Mouse (Mus musculus) 3134 (cell line): ENCODE results near the gene Trim65.
"Not testable (repeated sequence)": the region's sequence is repeated elsewhere in the genome, so short reads cannot be mapped to it uniquely, and the experiment has no call there.

Source experiments
- DNase-seq: peaks from one replicate; pipeline ENCODE4 v3.0.0-alpha.2; 2011; ENCODE audit warnings: low spot score; ENCODE audit not compliant: insufficient read length; ENCODE audit errors: extremely low read depth

The Trim65 gene

GRCm38 (mm10) chr11:116142211-116142991, 11.5 kb upstream of the Trim65 start:
- DNase-seq, result peak; percentile 65

- peak; percentile 85 for DNase-seq
Measured at GRCm38 (mm10) chr11:116138468-116139138, 7.7 kb upstream of the Trim65 start, which contains the start of gene Mrpl38. Gene Mrpl38 (minus strand): TSS chr11:116138868.

- no peak for DNase-seq
Measured at GRCm38 (mm10) chr11:116138096-116138467, 7.2 kb upstream of the Trim65 start.

- no peak for DNase-seq
Measured at GRCm38 (mm10) chr11:116134171-116134570, 3.2 kb upstream of the Trim65 start.

- DNase-seq, result no peak
Measured at GRCm38 (mm10) chr11:116133497-116133896, 2.6 kb upstream of the Trim65 start.

GRCm38 (mm10) chr11:116132366-116133333, 1.7 kb upstream of the Trim65 start:
- no peak for DNase-seq

- DNase-seq, result no peak
Measured at GRCm38 (mm10) chr11:116131349-116132170, 632 bp upstream of the Trim65 start.

- no peak for DNase-seq
Measured at GRCm38 (mm10) chr11:116129993-116130487, 888 bp downstream of the Trim65 start.

GRCm38 (mm10) chr11:116129091-116129790, 1.7 kb downstream of the Trim65 start:
- no peak for DNase-seq

GRCm38 (mm10) chr11:116127986-116128385, 2.9 kb downstream of the Trim65 start:
- no peak for DNase-seq

- DNase-seq, result no peak
Measured at GRCm38 (mm10) chr11:116127156-116127980, 3.6 kb downstream of the Trim65 start, which contains the start of gene Trim47. Gene Trim47 (minus strand): TSS chr11:116127210.

- DNase-seq, result no peak
Measured at GRCm38 (mm10) chr11:116126261-116126660, 4.7 kb downstream of the Trim65 start.

GRCm38 (mm10) chr11:116121731-116122245, 9.1 kb downstream of the Trim65 start:
- not testable (repeated sequence) for DNase-seq

GRCm38 (mm10) chr11:116117819-116118218, 13.1 kb downstream of the Trim65 start:
- no peak for DNase-seq

GRCm38 (mm10) chr11:116117241-116117640, 13.7 kb downstream of the Trim65 start:
- DNase-seq, result no peak

- DNase-seq, result no peak
Measured at GRCm38 (mm10) chr11:116111611-116112203, 19.2 kb downstream of the Trim65 start.

GRCm38 (mm10) chr11:116111067-116111466, 19.9 kb downstream of the Trim65 start:
- no peak for DNase-seq

- DNase-seq, result no peak
Measured at GRCm38 (mm10) chr11:116110540-116110939, 20.4 kb downstream of the Trim65 start.
